In the genomic region with DNA sequence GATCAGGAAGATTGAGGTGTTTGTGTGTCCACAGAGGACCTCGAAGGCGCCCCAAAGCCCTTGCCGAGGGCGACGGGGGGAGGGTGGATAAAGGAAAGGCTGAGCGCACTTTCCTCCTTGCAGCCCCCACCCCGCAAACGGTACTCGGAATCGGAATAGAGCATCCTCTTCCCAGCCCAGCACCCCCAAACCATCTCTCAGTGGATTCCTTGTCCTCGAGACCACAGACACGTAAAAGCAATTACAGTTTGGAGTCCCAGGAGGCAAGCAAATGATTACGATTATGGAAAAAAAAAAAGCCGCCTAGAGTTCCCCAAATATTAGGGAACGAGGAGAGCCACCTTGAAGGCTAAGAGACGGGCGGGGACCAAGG, we compare ENCODE assay signal across 8 mouse cellular contexts. TPM values are rescaled to one million over a fixed set of nuclear protein-coding genes. Genes with fewer than 3 reads are reported as not detected.
A peak's percentile ranks its signal among the peaks of the same experiment; 100 is the strongest.
DNase-seq lines count a peak whose midpoint lies in the region; ATAC-seq and TF ChIP-seq lines count a peak whose summit lies in the region.

No protein-coding gene starts in this region.

- no peak for TF ChIP-seq CTCF in layer of hippocampus, adult 2 months (conservative IDR thresholded peaks at IDR 0.05)

- DNase-seq in layer of hippocampus, adult 2 months (ENCODE audit: low spot score in 2 of 2) = no peak
- DNase-seq in layer of hippocampus, postnatal 25 days (ENCODE audit: extremely low spot score in 1 of 2, low spot score in 1 of 2) = no peak
- no peak for DNase-seq in ovary, postnatal 36 days (ENCODE audit: low spot score)
- no peak for DNase-seq in retina, embryonic 14.5 days (ENCODE audit: low spot score)
- DNase-seq in cerebellum, adult 9-10 months = no peak

- peak overlapping the region; percentile 79 for H3K9ac ChIP-seq in embryonic facial prominence, embryonic 13.5 days
- peak overlapping the region; percentile 69 for H3K9ac ChIP-seq in intestine, embryonic 15.5 days

- 1% methylated on average over 17 of the region's 17 CpGs for WGBS in embryonic facial prominence, embryonic 13.5 days
- WGBS in intestine, embryonic 15.5 days = under 1% methylated on average over 17 of the region's 17 CpGs

- H3K4me3 ChIP-seq in layer of hippocampus, adult 2 months = peak overlapping the region; percentile 86
- H3K4me3 ChIP-seq in embryonic facial prominence, embryonic 13.5 days = peak overlapping the region; percentile 58
- peak overlapping the region; percentile 59 for H3K4me3 ChIP-seq in intestine, embryonic 15.5 days (replicated peaks)
- peak overlapping the region; percentile 72 for H3K4me3 ChIP-seq in myocyte

- H3K9me3 ChIP-seq in embryonic facial prominence, embryonic 13.5 days = no peaks in the 10 kb centered on the region
- H3K9me3 ChIP-seq in intestine, embryonic 15.5 days = no peaks in the 10 kb centered on the region

- no peaks in the 10 kb centered on the region for H3K27me3 ChIP-seq in embryonic facial prominence, embryonic 13.5 days
- H3K27me3 ChIP-seq in intestine, embryonic 15.5 days (replicated peaks) = no peaks in the 10 kb centered on the region
- no peaks in the 10 kb centered on the region for H3K27me3 ChIP-seq in myocyte (ENCODE audit: control insufficient read depth, insufficient read depth, insufficient read length)

- peak overlapping the region; percentile 36 for H3ac ChIP-seq in myocyte (ENCODE audit: control insufficient read depth, insufficient read length)

- H3K36me3 ChIP-seq in embryonic facial prominence, embryonic 13.5 days = no peaks in the 10 kb centered on the region
- H3K36me3 ChIP-seq in intestine, embryonic 15.5 days = no peaks in the 10 kb centered on the region
- no peaks in the 10 kb centered on the region for H3K36me3 ChIP-seq in myocyte (ENCODE audit: control insufficient read depth, insufficient read depth)

- H3K4me1 ChIP-seq in embryonic facial prominence, embryonic 13.5 days = peaks cover 3% of the 10 kb centered on the region; the same call in 1 of the 2 replicates
- 0 out of 2 replicates have a peak, but pooled peaks cover 4% of the 10 kb centered on the region for H3K4me1 ChIP-seq in intestine, embryonic 15.5 days (replicated peaks)

- ATAC-seq in embryonic facial prominence, embryonic 13.5 days (ENCODE audit: insufficient number of reproducible peaks, insufficient read depth, low FRiP score, low TSS enrichment, low read depth) = no peak
- no peak for ATAC-seq in intestine, embryonic 15.5 days

- no peak for TF ChIP-seq POLR2A in myocyte (IDR thresholded peaks at IDR 0.05; ENCODE audit: insufficient read length, low read depth)

- H3K79me2 ChIP-seq in myocyte (ENCODE audit: control insufficient read depth, insufficient read depth) = no peaks in the 10 kb centered on the region

- H3K27ac ChIP-seq in layer of hippocampus, adult 2 months = peak overlapping the region; percentile 99
- H3K27ac ChIP-seq in embryonic facial prominence, embryonic 13.5 days = peak overlapping the region; percentile 91
- peak overlapping the region; percentile 95 for H3K27ac ChIP-seq in intestine, embryonic 15.5 days

- H3K4me2 ChIP-seq in embryonic facial prominence, embryonic 13.5 days = peak overlapping the region; percentile 97
- peak overlapping the region; percentile 95 for H3K4me2 ChIP-seq in intestine, embryonic 15.5 days (replicated peaks)
- peak overlapping the region; percentile 97 for H3K4me2 ChIP-seq in myocyte (ENCODE audit: low read depth)

TF ChIP-seq in myocyte, 11 proteins besides CTCF, POLR2A, EP300 and RAD21:
- TF ChIP-seq POLR2AphosphoS2 (IDR thresholded peaks at IDR 0.05; ENCODE audit: insufficient read length, low read depth) (no peak), TCF12 (IDR thresholded peaks at IDR 0.05; ENCODE audit: insufficient read depth, poor library complexity, severe bottlenecking) (no peak), MYOG (IDR thresholded peaks at IDR 0.05; ENCODE audit: control insufficient read depth in 1 of 3, insufficient read depth in 1 of 3, insufficient read length in 2 of 3, low read depth in 2 of 3) (no peak), MYOD1 (IDR thresholded peaks at IDR 0.05; ENCODE audit: control insufficient read depth in 1 of 3, insufficient read length in 2 of 3, low read depth in 2 of 3) (no peak), SRF (IDR thresholded peaks at IDR 0.05; ENCODE audit: control insufficient read depth, insufficient read length, low read depth) (no peak), USF1 (IDR thresholded peaks at IDR 0.05; ENCODE audit: low read depth) (no peak), E2F4 (IDR thresholded peaks at IDR 0.05; ENCODE audit: insufficient read depth) (no peak), MAX (IDR thresholded peaks at IDR 0.05; ENCODE audit: low read depth) (no peak), CEBPB (IDR thresholded peaks at IDR 0.05; ENCODE audit: insufficient read depth, poor library complexity, severe bottlenecking) (no peak), TCF3 (IDR thresholded peaks at IDR 0.05; ENCODE audit: insufficient read length, low read depth) (no peak)
TF ChIP-seq in myocyte: peak in this region for 0.

RNA-seq across cellular contexts. Expression of a gene that starts 5.5 kb away (rescaled TPM):
- total RNA-seq in layer of hippocampus, adult 2 months (2021) = 10 to 100 TPM; 18.6 to 21.2 TPM
- total RNA-seq in layer of hippocampus, postnatal 25 days (2021) = 10 to 100 TPM; 27.8 to 29.1 TPM
- 68.9 and 80.7 TPM in 2 replicates for polyA plus RNA-seq in embryonic facial prominence, embryonic 13.5 days (2015; fragmentation: Nextera tagmentation; extraction: Ambion mirVana)
- polyA plus RNA-seq in intestine, embryonic 15.5 days (2015; fragmentation: Nextera tagmentation; extraction: Ambion mirVana) = 32.2 and 38.7 TPM in 2 replicates
- polyA plus RNA-seq in myocyte (2012; fragmentation: generic; extraction: Trizol) = 28.2 TPM
